Mouse (Mus musculus) spleen, postnatal 4 days (tissue): ENCODE data around the gene Rac1.
"Not testable (repeated sequence)": the region's sequence is repeated elsewhere in the genome, so short reads cannot be mapped to it uniquely, and the experiment has no call there.

ENCODE experiments used
- DNase-seq, 2 experiments: peaks; one replicate each; pipeline ENCODE4 v3.0.0; 2022; ENCODE audit warnings: low spot score in 2 of 2

The Rac1 gene

DNA sequence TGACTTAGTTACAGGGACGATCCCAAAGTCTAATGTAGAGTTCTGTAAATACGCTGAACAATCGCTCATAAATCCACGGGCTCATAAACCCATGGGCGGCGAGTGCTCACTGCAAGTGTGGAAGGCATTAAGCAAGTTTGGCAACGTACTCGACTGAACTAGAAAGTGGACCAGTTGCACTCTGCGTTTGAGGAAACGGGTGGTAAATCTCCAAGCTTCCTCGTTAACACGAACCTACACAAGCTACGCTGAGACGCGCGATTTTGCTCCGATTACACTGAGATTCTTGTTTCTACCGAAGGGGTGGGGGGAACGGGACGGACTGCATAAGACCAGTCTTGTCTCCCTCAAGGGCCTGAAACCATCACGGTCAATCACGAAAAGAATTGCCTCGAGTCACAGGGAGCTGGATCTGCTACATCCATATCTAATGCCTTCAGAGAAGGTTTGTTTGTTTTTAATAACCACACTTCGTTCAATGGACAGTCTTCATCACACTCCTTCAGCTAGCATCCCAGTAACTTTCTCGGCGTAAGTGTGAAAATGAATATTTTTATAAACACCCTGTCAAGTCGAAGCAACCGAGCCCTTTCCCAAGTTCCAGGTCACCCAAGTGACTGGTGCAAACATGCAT lies 1.0 kb downstream of the Rac1 start:
- DNase-seq, result peak; percentile 32 to 76

DNA sequence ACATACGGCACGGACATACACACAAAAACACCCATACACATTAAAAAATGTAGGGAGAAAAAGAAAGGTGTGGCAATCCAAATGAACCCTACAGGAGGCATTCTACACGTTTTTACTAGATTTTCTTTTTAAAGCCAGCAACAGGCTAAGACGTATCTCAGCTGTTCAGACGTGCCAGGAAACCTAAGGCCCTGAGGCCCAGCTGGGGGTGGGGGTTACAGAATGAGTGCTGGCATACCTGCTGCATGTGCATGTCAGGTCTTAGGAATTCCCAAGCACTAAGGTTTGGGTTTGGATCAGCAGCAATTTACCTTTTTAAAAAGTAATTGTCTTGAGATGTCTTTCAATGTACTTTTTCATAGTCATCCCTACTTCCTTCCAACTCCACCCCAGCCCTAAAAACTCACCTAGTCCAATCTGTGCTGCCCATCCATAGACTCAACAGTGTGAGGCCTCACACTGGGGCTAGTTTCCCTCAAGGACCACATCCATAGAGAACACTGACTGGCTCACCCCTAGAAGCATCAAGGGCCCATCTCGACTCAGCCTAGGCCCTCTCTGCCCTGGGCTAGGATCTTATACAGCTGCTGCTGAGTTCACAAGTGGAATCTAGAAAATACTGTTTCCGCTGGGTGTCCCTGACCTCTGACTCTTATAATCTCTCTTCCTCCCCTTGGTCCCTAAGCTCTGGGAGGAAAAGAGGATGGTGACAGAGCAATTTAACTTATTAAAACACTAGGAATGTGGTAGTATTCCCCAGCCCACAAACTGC lies 2.2 kb downstream of the Rac1 start:
- no peak for DNase-seq

DNA sequence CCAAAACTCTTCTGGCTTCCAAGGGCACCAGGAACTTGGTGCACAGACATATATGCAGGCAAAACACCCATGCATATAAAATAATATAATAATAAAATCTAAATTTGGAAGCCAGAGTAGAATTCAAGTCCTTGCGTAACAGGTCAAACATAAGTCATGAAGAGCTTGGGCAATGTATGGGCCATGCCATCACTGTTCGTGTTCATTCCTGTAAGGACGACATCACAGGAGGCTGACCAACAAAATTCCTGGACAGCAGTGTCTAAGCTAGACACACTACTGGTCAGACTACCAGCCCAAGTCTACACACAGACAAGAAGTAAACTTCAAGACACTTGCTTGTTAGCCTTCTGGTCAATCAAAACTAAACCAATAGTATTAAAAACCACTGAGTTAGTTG lies 5.0 kb downstream of the Rac1 start:
- DNase-seq, result no peak

DNA sequence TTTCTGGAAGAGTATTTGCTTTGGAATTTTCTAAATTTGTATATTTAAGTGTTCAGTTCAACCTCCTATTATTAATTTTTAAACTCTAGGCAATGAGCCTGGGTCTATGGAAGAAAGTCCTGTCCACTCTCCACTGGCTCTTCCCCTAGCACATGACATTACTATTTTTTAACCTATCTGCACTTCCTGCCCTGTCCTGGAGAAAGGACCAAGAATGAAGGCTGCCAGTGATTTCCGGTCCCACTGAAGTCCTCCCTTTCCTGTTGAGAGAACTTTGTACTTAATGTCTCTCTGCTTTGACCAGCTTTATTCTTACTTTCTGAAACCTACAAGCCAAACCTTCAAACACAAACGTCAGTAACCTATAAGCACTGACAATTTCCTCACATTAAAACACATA lies 7.4 kb downstream of the Rac1 start:
- no peak for DNase-seq

DNA sequence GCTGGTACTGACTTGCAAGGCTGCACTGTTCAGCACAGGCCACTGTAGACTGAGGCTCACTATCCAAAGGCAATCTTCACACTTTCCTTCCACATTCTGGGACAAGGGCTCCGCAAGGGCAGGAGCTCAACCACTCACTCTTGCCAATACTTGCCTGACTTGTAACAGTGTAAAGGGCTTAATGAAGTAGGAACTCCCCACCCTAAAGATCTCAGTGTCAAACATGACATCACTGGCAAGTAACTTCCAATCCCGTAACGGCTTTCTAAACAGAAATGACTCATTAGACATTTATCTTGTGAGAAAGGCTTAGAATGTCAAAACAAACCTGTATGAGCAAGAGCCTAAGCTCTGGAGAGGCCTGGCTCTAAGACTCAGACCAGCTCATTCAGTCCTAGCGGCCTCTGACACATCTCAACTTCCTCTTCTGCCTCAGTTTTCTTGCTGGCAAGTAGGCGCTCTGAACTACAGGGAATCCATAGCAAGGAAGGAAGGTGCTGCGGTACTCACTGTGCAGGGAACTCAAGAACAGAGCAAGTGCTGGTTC lies 9.7 kb downstream of the Rac1 start:
- DNase-seq, result no peak

DNA sequence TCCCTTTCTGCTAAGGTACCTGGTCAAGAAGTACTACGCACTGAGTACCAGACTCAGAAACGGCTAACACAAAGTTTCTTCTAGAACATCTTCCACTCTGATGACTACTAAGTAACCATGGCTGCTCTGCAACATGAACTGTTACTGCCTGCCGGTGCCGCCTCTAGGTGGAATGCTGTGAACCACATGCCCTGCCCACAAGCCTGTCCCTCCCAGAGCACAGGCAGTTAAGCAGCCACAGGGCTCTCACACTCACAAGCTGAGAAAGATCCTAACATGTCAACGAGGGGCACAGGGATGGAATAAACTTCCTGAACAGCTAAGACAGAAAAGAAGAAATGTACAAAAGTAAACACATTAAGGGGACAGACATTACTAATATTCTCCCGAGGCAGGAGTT lies 10.4 kb downstream of the Rac1 start:
- DNase-seq, result no peak

DNA sequence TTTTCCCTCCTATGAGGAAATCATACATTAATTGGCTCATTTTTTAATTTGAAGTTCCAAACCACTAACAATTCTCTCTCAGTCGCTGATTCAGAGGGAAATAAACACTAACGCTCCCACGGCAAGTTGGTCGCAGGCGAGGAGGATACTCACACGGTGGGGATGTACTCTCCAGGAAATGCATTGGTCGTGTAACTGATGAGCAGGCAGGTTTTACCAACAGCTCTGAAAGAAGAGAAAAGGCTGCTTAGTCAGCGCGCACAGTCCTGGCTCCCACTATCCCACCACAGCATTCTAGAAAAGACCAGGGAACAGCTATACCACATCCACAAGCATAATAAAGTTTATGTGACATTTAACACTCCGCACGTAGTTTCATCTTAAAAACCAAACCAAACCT lies 10.8 kb downstream of the Rac1 start:
- DNase-seq, result no peak

DNA sequence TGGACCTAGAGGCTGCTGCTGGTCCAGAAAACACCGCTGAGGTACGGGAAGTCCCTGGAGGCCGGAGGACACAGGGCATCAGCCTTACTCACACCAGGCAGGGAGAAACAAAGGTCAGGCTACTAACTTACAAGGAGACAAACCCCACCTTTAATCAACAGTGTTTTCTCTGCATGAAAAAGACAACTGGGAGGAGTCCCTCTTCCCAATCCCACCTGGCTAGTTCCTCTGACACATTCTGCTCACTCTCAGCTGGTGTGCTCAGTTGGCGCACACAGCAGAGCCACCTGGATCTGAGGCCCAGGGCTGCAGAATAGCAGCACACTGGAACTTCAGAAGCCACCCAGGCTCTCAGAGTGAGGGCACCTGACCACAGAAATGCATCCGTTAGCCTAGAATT lies 13.0 kb downstream of the Rac1 start:
- DNase-seq, result no peak

DNA sequence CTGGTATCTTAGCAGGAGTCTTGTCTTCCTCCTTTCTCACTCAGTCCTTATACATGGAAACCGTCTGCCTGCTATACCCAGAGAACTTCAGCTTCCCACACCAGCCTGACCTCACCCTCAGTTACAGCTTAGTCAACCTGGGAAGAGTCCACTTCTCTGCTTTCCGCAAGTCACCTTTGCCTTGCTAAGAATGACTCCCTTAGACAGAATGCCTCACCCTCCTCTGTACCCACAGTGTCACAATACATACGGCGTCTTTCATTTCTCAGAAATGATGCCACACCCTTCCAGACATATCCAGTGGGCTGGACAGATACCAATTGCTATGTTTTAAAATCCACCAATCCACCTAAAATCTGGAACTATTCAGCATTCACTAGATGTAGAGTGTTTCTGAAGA lies 15.5 kb downstream of the Rac1 start:
- DNase-seq, result no peak

DNA sequence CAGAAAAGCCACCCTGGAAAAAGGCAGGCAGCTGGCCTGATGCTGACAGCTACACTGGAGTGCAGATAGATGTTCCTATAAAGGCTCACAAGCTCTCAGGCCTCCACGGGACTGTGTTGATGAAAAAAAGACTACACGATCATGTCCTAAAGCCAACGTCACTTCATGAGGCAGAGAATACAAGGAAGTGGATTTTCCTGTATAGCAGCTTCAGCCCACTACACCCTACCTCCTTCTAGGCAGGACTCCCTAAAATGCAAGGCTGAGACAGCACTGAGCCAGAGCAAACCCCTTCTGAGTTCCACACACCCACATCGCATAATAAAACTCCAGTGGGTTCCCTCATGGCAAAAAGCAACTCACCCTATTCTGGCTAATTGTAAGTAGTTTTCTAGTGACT lies 16.3 kb downstream of the Rac1 start:
- DNase-seq, result no peak

DNA sequence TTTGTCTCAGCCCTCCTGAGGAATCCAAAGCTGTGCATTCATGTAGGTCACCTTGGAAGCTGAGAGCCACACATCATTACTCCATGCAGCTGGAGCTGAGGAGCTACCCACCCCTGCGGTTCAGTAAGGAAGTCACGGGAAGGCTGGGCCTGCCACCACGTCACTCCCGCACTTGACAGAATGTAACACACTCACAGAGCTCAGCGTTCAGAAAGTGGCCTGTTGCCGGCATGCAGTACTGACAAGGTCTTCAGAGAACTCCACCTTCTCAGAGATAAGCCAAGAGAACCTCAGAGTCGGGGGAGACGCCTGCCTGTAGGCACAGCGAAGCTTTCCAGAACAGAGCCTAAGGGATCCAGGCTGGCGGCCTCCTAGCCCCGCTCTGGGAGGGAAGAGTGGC lies 18.1 kb downstream of the Rac1 start:
- no peak for DNase-seq

DNA sequence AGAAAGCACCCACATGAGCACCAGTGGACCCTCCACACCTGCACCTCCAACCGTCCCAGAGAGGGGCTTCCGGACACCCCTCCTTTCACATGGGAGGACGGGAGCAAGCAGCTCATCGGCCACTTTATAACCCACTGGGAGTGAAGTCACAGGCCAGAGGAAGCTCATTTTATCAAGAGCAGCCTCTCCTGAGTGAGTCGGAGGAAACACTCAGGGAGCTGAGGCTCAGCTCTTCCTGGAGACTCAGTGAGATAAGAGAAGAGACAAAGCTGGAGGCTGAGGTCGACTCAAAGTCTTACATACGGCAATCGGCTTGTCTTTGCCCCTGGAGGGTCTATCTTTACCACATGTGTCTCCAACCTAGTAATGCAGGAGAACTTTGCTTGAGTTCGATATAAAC lies 18.5 kb downstream of the Rac1 start:
- DNase-seq, result no peak

DNA sequence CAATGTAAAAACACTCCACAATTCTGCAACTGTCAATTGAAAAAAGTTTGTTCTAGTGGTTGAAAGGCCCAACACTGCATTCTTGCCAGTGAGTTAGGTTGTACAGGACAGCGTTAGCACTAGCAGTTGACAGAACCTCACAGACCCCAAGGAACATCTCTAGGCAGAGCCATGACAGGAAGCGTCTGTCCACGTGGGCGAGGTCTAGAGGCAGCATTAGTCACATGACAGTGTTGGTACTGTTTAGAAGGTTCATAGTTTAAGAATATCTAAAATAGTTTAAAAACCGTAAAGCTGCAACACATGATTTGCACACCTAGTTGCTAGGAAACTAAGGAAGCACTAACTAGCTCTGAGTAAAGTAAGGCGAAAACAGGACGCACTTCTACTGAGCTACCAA lies 22.3 kb downstream of the Rac1 start:
- DNase-seq, result no peak

DNA sequence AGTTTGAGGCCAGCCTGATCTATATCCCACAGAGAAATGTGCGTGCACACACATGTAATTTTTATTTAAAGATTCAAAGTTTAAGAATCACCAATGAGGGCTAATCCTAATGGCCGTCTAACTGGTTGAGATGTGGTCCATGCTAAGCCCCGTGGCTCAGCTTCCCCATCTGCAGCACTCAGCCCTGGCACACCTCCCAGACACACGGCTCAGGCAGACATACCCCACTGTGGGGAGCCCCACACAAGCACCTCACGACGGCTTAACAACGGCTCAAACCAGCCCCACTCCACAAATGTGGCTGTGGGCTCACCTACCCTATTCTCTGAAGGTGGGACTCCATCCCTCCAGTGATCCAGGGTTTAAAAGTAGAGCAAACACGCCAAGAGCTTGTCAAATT lies 22.8 kb downstream of the Rac1 start:
- no peak for DNase-seq

DNA sequence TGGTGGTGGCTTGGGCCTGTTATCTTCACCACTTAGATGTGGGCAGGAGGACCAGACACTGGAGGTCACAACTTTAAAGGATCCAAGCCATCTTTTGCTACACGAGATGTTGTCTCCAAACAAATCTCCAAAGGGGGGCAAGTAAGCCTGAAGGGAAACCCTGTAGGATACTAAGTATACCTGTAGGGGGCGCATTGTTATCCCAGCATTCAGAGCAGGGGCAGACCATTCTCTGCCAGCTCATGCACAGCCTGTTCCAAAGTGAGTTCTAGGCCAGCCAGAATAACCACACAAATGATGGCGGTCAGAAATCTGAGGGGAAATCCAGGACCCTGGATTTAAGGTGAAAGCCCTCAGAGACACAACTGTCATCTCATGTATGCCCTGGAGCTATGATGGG lies 23.4 kb downstream of the Rac1 start:
- DNase-seq, result no peak

DNA sequence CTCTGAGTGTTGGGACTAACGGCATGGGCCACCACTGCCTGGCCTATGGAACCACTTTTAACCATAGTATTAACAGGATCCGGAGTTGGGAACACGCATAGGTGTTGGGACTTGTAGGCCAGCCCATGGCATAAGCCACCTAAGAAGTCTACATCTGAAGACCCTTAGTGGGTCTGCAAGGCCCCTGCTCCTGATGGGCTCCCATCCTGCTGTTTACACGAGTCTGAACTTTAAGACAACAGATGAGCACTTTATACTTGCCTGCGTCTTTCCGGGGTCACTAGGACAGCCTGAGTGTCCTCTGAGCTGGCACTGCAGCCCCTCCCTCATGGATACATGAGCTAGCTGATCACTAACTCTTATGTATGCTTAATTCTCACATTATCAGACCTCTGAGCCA lies 24.1 kb downstream of the Rac1 start:
- no peak for DNase-seq

DNA sequence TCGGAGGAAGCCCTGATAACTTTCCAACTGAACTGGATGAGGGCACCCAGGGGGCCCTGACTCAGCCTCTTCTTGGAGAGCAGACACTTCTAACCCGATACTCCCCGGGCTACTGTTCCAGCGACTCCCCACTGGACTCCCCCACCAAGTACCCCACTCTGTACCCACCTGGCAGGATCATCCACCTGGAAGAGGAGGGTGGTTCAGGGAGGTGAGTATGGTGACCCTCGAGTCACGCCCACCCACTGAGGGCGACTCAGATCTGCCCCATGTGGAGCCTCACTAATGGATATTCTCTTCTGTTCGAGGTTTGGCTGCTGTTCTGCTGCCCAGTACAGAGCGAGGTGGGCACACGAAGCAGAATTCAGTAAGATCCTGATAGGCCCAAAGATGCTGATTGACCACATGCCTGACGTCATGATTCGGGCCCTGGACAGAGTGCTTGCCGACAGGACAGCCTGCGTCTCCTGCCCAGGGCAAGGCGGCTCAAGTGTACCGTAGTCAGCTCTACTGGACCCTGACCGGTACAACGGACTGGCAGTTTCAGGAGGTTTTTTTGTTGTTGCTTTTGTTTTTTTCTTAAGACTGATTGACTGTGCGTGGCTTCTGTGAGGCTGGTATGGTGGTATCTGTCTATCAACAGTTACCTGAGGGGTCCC lies 24.8 kb downstream of the Rac1 start:
- no peak for DNase-seq

DNA sequence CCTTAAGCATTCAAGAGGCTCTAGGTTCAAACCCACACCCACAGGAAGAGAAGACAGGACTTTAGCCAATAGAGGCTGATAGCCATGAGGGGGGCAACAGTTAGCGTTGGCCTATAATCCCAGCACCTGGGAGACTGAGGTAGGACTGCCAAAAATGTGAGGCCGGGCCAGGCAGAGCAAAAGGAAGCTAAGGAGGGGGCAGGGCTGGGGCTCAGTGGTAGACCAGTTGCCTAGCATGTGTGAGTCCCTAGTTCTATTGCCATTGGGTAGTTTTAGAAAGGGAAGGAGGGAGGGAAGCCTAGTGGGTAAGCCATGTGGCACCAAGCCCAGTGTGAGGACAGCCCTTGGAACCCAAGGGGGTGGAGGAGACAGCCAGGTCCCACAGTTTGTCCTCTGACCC lies 26.2 kb downstream of the Rac1 start:
- no peak for DNase-seq

DNA sequence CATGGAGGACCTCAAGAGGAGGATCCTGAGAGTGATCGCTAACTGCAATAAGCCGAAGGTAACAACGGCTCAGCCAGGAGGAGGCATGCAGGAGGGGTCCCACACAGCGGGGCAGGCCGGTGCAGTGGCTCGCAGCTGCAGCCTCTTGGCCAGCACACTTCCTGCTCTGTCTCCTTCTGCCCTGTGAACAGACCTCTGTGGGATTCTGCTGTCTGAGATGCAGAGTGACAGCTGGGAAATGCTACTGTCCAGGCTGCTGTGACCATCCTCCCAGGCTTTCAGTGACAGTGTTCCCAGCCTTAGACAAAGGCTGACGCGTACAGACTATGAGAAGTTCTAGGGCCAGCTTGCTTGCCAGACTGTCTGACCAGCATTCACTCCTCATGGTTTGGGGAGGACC lies 26.7 kb downstream of the Rac1 start:
- no peak for DNase-seq

DNA sequence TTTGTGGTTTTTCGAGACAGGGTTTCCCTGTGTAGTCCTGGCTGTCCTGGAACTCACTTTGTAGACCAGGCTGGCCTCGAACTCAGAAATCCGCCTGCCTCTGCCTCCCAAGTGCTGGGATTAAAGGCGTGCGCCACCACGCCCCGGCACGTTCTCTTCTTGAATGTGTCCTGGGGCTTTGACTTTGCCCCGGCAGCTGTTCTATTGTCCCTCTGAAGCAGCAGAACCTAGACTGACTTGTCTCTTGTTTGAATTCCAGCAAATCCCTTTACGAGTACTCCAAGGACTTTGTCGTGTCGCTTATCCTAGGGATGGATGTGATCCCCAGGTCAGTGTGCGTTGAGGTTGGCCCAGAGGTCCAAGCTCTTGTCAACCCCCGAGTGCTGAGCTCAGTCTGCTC lies 27.1 kb downstream of the Rac1 start:
- DNase-seq, result not testable (repeated sequence)

DNA sequence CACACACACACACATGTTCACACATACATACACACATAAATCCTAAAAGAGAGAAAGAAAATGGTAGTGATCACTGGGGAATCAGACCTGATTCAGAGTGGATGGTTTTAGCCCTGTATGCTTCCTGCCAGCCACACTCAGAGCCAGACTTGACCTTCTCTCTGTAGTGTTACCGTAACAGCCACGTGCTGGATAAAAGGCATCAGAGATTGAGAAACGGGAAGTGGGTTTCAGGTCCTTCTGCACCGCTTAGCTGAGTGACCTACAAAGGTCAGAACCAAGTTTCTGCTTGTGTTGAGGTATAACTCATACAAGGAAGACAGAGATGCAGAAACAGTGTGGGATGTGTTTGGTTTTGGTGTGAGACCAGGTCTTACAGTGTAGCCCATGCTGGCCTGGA lies 28.1 kb downstream of the Rac1 start:
- DNase-seq, result no peak

DNA sequence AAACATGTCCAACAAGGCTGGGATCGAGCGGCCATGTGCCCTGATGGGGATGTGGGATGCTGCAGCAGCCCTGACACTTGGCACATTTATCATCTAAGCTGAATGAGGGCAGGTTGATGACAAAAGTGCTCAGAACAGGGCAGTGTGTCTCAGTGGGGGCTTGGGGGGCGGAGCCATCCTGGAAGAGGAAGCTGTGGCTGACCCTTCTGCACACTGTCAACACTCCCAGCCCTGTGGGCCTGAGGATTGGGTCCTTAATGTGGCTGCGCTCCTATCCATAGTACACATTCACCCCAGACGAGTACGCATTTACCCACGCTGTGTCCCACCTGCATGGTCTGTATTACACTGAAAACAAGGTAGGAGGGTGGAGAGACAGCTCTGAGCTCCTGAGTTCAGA lies 28.6 kb downstream of the Rac1 start:
- no peak for DNase-seq

DNA sequence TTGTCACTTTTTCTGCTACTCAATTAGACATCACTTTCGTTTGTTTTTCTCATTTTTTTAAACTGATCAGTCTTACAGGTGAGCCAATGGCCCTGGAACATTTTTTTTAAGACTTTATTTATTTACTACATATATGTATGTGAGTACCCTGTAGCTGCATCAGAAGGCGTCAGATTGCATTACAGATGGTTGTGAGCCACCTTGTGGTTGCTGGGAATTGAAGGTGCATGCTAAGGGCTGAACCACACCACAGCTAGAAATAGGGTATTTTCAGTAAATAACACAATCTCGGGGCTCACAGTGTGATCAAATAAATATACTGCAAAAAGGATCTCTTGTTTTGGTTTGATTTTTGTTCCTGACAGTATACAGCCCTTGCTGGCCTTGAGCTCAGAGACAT lies 30.4 kb downstream of the Rac1 start:
- no peak for DNase-seq
